Mouse (Mus musculus) myocyte (in vitro differentiated cells): ENCODE measurements around the gene Tespa1.

Experiments used
- E2F4 ChIP-seq: IDR thresholded peaks from one replicate; pipeline ENCODE4 v1.6.1; 2011; ENCODE audit warnings: mild to moderate bottlenecking, control low read depth, moderate library complexity; ENCODE audit not compliant: insufficient read depth
- MAX ChIP-seq: IDR thresholded peaks from one replicate; pipeline ENCODE4 v1.6.1; 2011; ENCODE audit warnings: low read depth, mild to moderate bottlenecking, control low read depth
- MYOD1 ChIP-seq, 3 experiments: IDR thresholded peaks; one replicate each; pipeline ENCODE4 v1.6.1; 2011; ENCODE audit warnings: control low read depth in 2 of 3, low read depth in 2 of 3, mild to moderate bottlenecking in 2 of 3, moderate library complexity in 1 of 3; ENCODE audit not compliant: insufficient read length in 2 of 3, control insufficient read depth in 1 of 3
- MYOG ChIP-seq, 3 experiments: IDR thresholded peaks; one replicate each; pipeline ENCODE4 v1.6.1; 2011; ENCODE audit warnings: control low read depth in 2 of 3, low read depth in 2 of 3, mild to moderate bottlenecking in 2 of 3; ENCODE audit not compliant: insufficient read length in 2 of 3, control insufficient read depth in 1 of 3, insufficient read depth in 1 of 3
- POLR2A ChIP-seq: IDR thresholded peaks from one replicate; pipeline ENCODE4 v1.6.1; 2011; ENCODE audit warnings: low read depth, mild to moderate bottlenecking, control low read depth, moderate library complexity; ENCODE audit not compliant: insufficient read length
- POLR2AphosphoS2 ChIP-seq: IDR thresholded peaks from one replicate; pipeline ENCODE4 v1.6.1; 2011; ENCODE audit warnings: low read depth, control low read depth; ENCODE audit not compliant: insufficient read length
- REST ChIP-seq: IDR thresholded peaks from one replicate; pipeline ENCODE4 v1.6.1; 2011; ENCODE audit warnings: mild to moderate bottlenecking, control low read depth, moderate library complexity; ENCODE audit not compliant: insufficient read depth, insufficient read length
- SRF ChIP-seq: IDR thresholded peaks from one replicate; pipeline ENCODE4 v1.6.1; 2011; ENCODE audit warnings: low read depth; ENCODE audit not compliant: control insufficient read depth, insufficient read length
- TCF12 ChIP-seq: IDR thresholded peaks from one replicate; pipeline ENCODE4 v1.6.1; 2011; ENCODE audit warnings: mild to moderate bottlenecking, control low read depth; ENCODE audit not compliant: poor library complexity, insufficient read depth, severe bottlenecking
- TCF3 ChIP-seq: IDR thresholded peaks from one replicate; pipeline ENCODE4 v1.6.1; 2011; ENCODE audit warnings: low read depth, control low read depth; ENCODE audit not compliant: insufficient read length
- USF1 ChIP-seq: IDR thresholded peaks from one replicate; pipeline ENCODE4 v1.6.1; 2011; ENCODE audit warnings: low read depth, mild to moderate bottlenecking, control low read depth, moderate library complexity

GRCm38 (mm10) chr10:130318720-130319119 is 4.0 kb upstream of the Tespa1 start:
- TF ChIP-seq MYOD1 (IDR thresholded peaks at IDR 0.05; ENCODE audit: control insufficient read depth in 1 of 3, insufficient read length in 2 of 3, low read depth in 2 of 3) (no peak), POLR2A (no peak), TCF3 (no peak), USF1 (no peak), MAX (no peak), TCF12 (no peak), POLR2AphosphoS2 (no peak), SRF (no peak), MYOG (IDR thresholded peaks at IDR 0.05; ENCODE audit: control insufficient read depth in 1 of 3, insufficient read depth in 1 of 3, insufficient read length in 2 of 3, low read depth in 2 of 3) (no peak), E2F4 (no peak), REST (no peak)
